Mouse (Mus musculus) C2C12 (cell line): Measurements from ENCODE around the gene Gm49358. TPM values are rescaled to one million over a fixed set of nuclear protein-coding genes. Genes with fewer than 3 reads are reported as not detected.

Source experiments
- H3K27me3 ChIP-seq: one replicate; pipeline ENCODE4 v1.6.1; 2011; ENCODE audit not compliant: control insufficient read depth, insufficient read depth, insufficient read length
- H3K36me3 ChIP-seq: one replicate; pipeline ENCODE4 v1.6.1; 2011; ENCODE audit not compliant: control insufficient read depth, insufficient read depth
- H3K4me3 ChIP-seq: one replicate; pipeline ENCODE4 v1.5.1; 2011; ENCODE audit warnings: mild to moderate bottlenecking, control low read depth; ENCODE audit not compliant: poor library complexity, insufficient read depth, severe bottlenecking
- H3K79me2 ChIP-seq: one replicate; pipeline ENCODE4 v1.6.1; 2011; ENCODE audit not compliant: control insufficient read depth, insufficient read depth
- H3K79me3 ChIP-seq: one replicate; pipeline ENCODE4 v1.6.1; 2011; ENCODE audit warnings: low read depth, control low read depth
- H3ac ChIP-seq: one replicate; pipeline ENCODE3; 2011; ENCODE audit warnings: low read depth; ENCODE audit not compliant: control insufficient read depth, insufficient read length
- CEBPB ChIP-seq: IDR thresholded peaks from one replicate; pipeline ENCODE4 v1.6.1; 2011; ENCODE audit warnings: low read depth, mild to moderate bottlenecking, control low read depth, moderate library complexity
- CTCF ChIP-seq: IDR thresholded peaks from one replicate; pipeline ENCODE4 v1.5.1; 2011; ENCODE audit not compliant: control insufficient read depth, insufficient read depth, insufficient read length
- FOSL1 ChIP-seq: IDR thresholded peaks from one replicate; pipeline ENCODE4 v1.8.0; 2011; ENCODE audit warnings: mild to moderate bottlenecking, low read length; ENCODE audit not compliant: poor library complexity, insufficient read depth, severe bottlenecking
- MAX ChIP-seq: IDR thresholded peaks from one replicate; pipeline ENCODE4 v1.6.1; 2011; ENCODE audit warnings: mild to moderate bottlenecking, control low read depth
- MYOD1 ChIP-seq: IDR thresholded peaks from one replicate; pipeline ENCODE4 v1.6.1; 2011; ENCODE audit warnings: low read depth; ENCODE audit not compliant: control insufficient read depth, insufficient read length
- MYOG ChIP-seq: IDR thresholded peaks from one replicate; pipeline ENCODE4 v1.6.1; 2011; ENCODE audit not compliant: control insufficient read depth, insufficient read length; ENCODE audit errors: extremely low read depth
- USF1 ChIP-seq: IDR thresholded peaks from one replicate; pipeline ENCODE4 v1.6.1; 2011; ENCODE audit warnings: low read depth, mild to moderate bottlenecking, control low read depth, moderate library complexity
- polyA plus RNA-seq: library from polyadenylated mRNA; unstranded; fragments of >200 nt; fragmentation: generic; extraction: Trizol; gene quantifications from one replicate; pipeline ENCODE4 v1.2.1, GENCODE M21; 2012; ENCODE audit warnings: missing spikeins

The Gm49358 gene
- polyA plus RNA-seq, 1 experiment = not detected

DNA sequence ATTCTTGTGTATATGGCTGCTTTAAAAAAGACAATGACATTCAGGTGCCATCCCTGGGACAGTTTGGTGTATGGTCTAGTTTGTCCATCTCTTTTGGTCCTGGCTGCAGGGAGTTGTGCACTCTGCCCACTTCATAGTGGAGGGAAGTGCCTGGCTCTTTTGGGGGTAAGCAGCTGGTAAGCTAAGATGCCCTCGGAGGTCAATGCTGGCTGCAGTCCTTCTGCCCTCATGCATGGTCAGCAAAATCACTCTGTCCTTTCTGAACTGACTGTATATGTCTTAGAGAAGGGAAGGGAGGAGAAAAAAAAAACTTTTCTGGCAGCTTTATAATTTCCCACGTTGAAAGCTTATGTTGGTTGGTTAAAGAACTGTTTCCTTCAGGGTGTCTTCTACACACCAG is 21.6 kb downstream of the Gm49358 start:
- TF ChIP-seq CTCF (no peak), CEBPB (no peak), MYOG (no peak), MAX (no peak)
- Histone ChIP-seq H3K36me3 (no peaks in the 10 kb centered on the region), H3K27me3 (no peaks in the 10 kb centered on the region), H3K79me2 (peaks cover 100% of the 10 kb centered on the region), H3K4me3 (no peak overlapping the region), H3ac (no peak overlapping the region), H3K79me3 (peaks cover 97% of the 10 kb centered on the region)

DNA sequence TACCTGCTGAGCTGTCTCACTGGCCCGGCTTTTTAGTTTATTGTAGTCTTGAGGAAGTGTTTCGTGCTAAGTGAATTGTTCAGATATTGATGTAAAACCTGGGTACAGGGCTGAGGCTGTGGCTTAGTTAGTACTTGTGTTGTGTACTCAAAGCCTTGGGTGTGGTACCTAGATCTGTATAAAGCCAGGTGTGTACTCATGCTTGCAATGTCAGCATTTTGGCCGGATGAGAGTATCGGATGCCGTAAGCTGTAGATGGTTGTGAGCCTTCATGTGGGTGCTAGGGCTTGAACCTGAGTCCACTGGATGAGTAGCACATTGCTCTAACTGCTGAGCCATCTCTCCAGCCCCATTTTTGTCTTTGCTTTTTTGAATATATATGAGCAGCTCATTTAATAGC is 22.3 kb downstream of the Gm49358 start:
- Histone ChIP-seq H3K79me2 (peaks cover 100% of the 10 kb centered on the region), H3ac (no peak overlapping the region), H3K27me3 (no peaks in the 10 kb centered on the region), H3K79me3 (peaks cover 97% of the 10 kb centered on the region), H3K36me3 (peaks cover 3% of the 10 kb centered on the region), H3K4me3 (no peak overlapping the region)
- TF ChIP-seq MAX = no peak
- TF ChIP-seq MYOG = no peak
- TF ChIP-seq MYOD1 = no peak
- TF ChIP-seq CEBPB = no peak
- TF ChIP-seq USF1 = no peak
- TF ChIP-seq CTCF = no peak
- TF ChIP-seq FOSL1 = no peak

GRCm38 (mm10) chr10:86788193-86788592 is 24.4 kb downstream of the Gm49358 start:
- TF ChIP-seq MYOG (no peak), CTCF (no peak), USF1 (no peak), MAX (no peak), MYOD1 (no peak), FOSL1 (no peak), CEBPB (no peak)
- Histone ChIP-seq H3ac (no peak overlapping the region), H3K36me3 (peaks cover 8% of the 10 kb centered on the region), H3K79me2 (peaks cover 99% of the 10 kb centered on the region), H3K4me3 (no peak overlapping the region), H3K79me3 (peaks cover 93% of the 10 kb centered on the region), H3K27me3 (no peaks in the 10 kb centered on the region)

- no peak for TF ChIP-seq MAX
- no peak for TF ChIP-seq FOSL1
- TF ChIP-seq CTCF = no peak
- TF ChIP-seq CEBPB = no peak
- no peak for TF ChIP-seq MYOD1
- no peak for TF ChIP-seq MYOG
- no peak for TF ChIP-seq USF1
- Histone ChIP-seq H3ac (no peak overlapping the region), H3K79me3 (peaks cover 93% of the 10 kb centered on the region), H3K79me2 (peaks cover 99% of the 10 kb centered on the region), H3K4me3 (no peak overlapping the region), H3K27me3 (no peaks in the 10 kb centered on the region), H3K36me3 (peaks cover 9% of the 10 kb centered on the region)
These were observed 25.4 kb downstream of the Gm49358 start for GRCm38 (mm10) chr10:86789146-86789672.

DNA sequence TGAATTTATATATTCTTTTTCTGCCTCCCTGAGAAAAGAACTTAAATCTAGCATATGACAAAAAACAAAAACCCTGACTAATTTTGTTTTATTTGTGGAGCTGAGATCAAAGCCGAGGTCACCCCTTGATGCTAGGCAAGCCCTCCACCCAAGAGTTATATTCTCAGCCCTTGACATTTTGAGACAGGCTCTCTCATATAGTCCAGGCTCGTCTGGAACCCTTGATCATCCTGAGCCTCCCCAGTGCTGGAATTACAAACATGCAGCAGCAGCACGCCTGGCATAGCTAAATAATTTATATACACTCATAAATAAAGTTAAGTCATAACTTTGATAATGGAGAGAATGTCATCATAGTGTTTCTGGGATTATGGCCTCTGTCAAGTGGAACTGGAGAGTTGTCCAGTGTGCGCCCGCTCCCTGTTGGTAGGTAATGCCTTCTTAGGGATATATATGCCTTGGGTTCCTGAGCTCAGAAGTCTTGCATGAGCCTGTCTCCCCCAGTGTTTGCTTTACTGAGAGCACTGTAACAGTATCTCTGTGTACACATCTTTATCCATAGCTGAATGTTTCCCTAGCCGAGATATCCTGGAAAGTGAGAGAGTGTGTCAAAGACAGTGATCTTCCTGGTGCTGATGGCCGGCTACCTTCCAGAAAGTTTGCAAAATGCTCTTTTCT is 27.9 kb downstream of the Gm49358 start:
- Histone ChIP-seq H3K4me3 (no peak overlapping the region), H3K27me3 (no peaks in the 10 kb centered on the region), H3K79me3 (peaks cover 93% of the 10 kb centered on the region), H3ac (no peak overlapping the region), H3K79me2 (peaks cover 99% of the 10 kb centered on the region), H3K36me3 (peaks cover 17% of the 10 kb centered on the region)
- TF ChIP-seq FOSL1 = no peak
- TF ChIP-seq MYOD1 = no peak
- no peak for TF ChIP-seq MYOG
- TF ChIP-seq CTCF = no peak
- no peak for TF ChIP-seq USF1
- TF ChIP-seq CEBPB = no peak
- TF ChIP-seq MAX = no peak

DNA sequence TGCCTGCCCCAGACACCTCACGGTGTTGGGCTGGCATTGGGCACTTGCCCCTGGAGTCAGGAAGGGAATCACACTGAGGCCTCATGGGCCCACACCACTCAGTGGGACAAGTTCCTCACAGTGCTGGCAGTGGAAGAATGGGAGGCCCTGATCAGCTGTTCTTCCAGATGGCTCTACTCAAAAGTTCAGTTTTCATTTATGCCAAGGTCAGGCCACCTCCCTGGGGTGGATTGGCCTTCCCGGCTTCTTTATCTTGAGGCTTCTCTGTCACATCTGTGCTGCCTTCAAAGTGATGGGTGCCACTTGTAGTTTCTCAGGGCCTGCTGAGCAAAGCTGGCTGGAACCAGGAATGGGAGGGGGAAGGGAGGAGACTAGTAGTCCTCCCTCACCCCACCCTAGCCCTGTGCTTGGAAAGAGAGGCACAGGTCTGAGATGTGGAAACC is 29.8 kb downstream of the Gm49358 start:
- Histone ChIP-seq H3K79me2 (peaks cover 81% of the 10 kb centered on the region), H3K36me3 (peaks cover 17% of the 10 kb centered on the region), H3K4me3 (no peak overlapping the region), H3ac (no peak overlapping the region), H3K27me3 (no peaks in the 10 kb centered on the region), H3K79me3 (peaks cover 76% of the 10 kb centered on the region)
- TF ChIP-seq USF1 (no peak), CEBPB (no peak), FOSL1 (no peak), MAX (no peak), CTCF (no peak), MYOD1 (no peak), MYOG (no peak)
